Mouse (Mus musculus) c-Kit-positive CD71-positive TER-119-positive erythroid progenitor cells, embryonic 14.5 days (primary cell): ENCODE results near the gene Slc37a2.
"Not testable (repeated sequence)": the region's sequence is repeated elsewhere in the genome, so short reads cannot be mapped to it uniquely, and the experiment has no call there.

Source experiments
- DNase-seq: peaks from one replicate; pipeline ENCODE4 v3.0.0-alpha.2; 2013; ENCODE audit warnings: low spot score

Slc37a2 gene

DNA sequence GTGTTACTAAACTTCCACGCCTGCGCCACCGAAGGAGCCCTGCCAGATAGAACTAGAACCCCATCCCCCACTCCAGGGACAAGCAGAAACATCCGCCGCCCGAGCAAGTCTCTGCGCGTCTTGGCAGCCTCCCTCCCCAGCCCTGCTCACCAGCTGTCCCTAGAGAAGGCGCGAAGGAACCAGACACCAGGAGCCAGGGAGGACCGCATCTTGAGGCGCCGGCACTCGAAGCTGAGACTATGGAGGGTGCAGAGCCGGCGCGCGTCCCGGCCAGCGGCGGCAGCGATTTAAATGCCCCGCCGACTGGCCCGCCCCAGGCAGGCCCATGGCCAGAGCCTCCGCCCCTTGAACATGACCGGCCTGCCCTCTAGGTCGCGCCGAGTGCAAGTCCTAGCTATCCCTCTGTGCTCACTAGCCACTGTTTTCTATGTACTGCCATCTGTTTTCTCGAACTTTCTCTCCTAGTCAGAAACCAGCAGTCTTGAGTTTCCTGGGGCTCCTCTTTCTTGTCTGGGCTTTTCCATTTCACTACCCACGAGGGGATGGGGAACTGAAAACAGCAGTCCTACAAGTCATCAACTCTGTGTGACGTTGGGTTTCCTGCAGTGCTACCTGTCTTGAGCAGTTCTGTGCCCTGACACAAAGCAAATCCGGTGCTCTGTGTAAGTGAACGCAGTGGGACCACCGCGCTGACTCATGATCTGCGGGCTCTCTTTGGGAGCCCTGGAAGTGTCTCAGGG is at the start of gene Slc37a2:
Gene Slc37a2 (minus strand): TSS at position 590 of the 740 bp plus-strand sequence.
- no peak for DNase-seq

DNA sequence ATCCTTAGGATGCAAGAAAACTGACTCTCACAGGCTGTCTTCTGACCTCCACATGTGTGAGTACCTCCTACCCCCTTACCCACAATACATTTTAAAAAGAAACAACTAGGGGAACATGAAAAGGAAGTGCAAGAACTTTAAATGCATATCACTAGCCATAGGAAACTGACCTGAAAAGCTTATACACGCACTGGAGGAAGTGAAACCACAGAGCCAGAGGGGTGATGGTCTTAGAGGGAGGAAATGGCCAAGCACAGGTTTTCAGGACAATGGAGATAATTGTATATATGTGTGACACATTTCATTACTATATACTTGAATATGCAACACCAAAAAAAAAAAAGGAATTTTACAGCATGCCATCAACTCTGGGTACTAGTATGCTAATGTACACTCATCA is 46.2 kb upstream of the Slc37a2 start:
- DNase-seq: no peak

DNA sequence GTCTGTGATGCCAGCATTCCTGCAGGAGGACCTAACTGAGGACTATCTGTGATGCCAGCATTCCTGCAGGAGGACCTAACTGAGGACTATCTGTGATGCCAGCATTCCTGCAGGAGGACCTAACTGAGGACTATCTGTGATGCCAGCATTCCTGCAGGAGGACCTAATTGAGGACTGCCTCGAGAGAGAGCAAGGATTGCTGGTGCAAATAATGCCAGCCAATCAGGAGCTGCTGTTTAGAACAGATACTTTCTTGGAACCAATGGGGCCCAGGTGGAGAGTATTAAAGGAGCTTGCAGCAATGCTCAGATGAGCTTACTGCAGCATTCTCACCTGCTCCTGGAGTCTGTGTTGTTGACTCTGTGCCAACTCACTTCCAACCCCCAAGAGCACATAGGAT is 45.0 kb upstream of the Slc37a2 start:
- not testable (repeated sequence) for DNase-seq

DNA sequence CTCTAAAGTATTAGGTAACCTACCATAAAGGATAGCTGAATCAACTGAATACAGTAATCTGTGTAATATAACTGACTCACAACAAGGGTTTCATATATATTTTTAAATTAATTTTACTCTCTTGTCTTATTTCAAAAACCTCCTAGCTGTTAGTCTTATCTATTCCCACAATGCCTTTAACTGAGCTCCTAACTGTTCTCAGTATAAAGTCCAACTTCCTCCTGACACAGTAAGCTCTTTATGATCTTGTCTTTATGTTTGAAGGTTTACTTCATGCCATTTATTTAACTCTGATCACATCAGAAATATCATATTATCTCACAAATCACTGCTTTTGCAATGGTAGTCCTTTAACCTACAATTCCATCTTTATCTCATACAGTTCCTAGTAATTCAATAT is 40.0 kb upstream of the Slc37a2 start:
- no peak for DNase-seq

DNA sequence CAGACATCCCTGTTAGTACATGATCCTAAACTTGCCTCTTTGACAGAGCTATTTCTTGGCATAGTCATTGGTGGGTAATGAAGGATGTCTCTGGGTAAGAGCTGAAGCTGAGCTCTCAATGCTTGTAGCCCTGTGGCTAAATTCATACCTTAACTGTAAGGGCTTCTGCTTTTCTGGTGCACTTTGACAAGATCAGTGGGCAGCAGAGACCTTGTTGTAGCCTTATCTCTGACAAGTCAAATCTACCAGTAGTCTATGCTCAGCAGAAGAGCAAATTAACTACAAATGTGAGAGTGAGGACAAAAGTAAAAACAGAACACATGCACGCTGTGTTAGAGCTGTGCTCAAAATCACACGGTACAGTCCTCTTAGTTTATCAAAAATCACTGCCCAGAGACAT is 11.1 kb upstream of the Slc37a2 start:
- no peak for DNase-seq

DNA sequence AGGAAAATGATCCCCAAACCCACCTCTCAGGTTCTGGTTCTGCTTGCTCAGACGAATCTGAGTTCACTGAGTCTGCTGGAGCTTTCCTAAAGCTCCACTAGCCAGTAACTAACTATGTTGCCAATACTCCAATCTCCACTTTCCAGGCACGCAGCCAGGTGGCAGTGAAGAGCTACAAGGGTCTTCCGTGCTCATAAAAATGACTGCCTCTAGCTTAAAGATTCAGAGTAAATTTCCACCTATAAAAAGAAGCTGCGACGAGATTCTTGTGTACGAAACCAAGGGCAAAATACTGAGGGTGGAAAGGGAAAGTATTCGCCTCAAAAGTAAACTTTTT is 319 bp upstream of the Slc37a2 start:
- DNase-seq: no peak

DNA sequence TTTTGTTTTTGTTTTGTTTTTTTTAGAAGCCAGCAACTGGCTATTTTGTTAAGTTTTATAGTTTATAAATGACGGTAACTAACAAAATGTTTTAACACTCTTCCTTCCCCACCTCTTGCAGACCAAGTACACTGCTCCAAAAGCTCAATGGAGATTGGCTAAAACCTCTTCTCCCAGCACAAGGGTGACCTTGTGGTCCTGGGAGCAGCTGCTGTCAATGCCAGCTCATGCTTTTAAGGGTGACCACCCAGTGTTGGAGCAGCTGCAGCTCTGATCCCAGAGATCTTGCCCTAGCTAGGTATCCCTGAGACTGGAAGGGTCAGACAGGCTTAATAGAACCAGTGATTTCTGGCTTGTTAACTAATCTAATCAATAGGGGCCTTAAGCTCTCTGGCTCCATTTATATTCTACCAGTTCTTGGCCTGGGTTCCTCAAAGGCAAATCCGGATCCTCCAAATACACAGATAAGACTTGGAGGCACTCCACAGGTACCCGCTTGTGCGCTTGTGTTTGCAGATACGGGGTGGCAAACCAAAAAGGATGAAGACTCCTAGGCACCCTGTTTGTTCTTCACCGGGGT is 917 bp downstream of the Slc37a2 start:
- no peak for DNase-seq

DNA sequence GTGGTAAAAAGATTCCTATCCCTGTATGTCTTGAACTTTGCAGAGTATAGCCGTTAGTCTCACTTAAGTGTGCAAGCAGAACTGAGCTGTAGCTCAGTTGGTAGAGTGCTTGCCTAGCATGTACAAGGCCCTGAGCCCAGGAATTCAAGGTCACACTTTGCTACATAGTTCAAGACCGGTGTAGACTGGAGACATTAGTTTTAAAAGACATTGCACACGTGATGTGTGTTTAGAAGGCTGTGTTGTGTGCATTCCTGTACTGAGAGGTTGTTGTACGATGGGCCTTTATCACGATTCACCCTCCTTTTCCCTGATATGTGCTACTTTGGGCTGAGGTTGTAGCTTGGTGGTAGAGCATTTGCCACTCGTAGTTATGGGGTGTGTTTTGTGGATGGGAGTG is 4.9 kb downstream of the Slc37a2 start:
- no peak for DNase-seq

DNA sequence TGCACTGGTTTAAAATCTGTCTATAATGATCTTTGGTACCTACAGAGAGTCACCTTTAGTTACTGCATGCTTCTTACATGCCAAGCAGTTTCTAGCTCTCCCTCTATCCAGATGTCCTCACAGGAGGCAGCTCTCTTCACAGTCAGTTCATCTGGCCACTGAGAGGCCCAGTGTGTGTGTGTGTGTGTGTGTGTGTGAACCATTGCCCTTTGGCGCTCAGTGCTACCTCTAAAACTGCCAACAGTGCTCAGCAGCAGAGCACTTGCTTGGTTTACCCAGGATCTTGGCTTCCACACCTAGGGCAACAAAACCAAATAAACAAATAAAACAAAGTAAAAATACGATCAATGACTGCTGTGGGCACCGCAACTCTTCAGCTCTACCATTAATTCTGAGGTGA is 5.6 kb downstream of the Slc37a2 start:
- DNase-seq: no peak

DNA sequence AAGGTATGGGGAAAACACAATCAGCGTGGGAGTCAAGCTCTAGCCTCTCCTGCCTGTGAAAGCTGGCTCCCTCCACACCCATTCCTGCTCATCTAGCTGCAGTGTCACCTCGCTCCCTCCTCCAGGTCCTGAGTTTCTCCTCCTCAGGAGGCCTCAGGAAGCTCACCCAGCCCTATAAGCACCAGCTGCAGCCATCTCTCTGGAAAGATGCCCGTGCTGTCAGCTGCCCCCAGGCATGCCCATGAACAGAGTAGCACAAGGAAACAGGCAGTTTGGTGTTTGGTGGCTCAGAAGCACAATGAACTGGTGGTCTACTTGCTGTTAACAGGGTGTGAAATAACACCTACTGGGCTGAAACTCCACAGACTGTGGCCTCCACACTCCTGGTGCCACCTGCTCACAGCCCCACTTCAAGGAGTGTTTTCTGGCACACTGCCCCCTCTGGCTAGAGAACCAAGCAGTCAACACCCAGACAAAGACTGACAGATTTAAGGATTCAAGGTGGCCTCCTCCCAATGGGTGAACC is 7.1 kb downstream of the Slc37a2 start:
- no peak for DNase-seq

DNA sequence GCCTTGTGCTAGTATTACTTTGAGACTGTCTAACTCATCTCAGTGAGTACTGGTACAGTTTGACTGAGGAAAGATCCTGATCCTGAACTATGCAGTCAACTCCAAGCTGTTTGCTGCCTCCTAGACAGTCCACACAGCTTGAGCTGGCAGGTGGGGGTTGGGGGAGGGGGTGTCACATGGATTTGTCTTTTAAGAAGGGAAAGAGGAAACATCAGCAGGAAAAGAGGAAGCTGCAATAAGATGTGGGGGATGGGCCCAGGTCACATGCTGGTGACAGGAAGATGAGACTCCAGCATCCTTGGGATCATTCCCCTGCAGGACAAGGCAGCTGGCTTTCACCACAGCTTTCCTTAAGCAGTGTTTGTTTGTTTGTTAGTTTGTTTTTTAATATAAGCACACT is 8.1 kb downstream of the Slc37a2 start:
- DNase-seq: no peak

DNA sequence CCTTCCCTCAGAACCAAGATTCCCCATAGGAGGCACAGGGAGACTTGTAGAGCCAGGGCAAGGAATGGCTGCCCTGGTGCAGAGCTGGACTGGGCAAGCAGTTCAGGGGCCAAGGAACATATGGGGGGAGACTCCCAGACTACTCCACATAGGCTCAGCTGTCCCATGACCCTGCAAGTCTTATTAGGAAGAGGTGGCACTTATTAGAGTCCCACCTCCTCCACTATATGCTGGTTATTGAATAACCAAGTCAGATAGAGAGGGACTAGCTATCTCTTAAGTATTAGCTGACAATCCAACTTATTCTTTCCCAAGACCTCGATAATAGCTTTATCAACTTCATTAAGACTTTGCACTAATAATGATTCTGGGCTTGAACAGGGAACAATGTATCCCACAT is 9.7 kb downstream of the Slc37a2 start:
- DNase-seq: no peak

DNA sequence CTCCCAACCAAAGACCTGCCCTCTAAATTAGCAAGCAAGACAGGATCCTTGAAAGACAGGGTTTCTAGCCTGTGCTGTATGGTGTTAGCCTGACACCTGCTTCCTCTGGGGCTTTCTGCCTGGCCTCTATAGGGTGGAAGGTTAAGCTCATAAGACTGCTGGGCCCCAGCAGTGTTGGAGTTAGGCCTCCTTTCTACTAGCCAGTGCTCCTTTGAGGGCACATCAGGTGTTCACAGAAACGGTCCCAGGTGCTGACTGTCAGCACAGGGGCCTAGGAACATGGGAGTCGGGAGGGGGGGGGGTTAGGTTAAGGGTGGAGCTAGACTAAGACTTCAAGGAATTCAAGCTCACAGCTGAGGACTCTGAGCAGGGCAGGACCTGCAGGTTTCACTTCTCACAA is 10.1 kb downstream of the Slc37a2 start:
- DNase-seq: no peak

DNA sequence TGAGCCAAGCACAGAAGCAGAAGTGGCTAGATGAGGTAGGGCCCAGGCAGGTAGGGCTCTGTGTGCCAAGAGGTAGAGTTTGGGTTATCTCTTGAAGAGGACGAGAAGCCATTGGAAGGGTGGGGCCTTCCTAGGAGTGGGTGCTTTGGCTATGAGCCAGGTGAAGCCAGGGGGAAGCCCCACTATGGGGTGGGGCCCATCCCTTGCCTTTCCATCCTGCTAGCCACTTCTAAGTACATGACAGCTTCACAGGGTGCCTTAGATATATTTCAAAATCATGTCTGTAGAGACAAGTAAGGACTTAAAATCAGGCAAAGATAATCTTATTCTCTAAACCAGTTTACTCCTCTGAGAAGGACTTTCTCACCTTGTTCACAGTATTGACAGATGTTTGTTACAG is 10.9 kb downstream of the Slc37a2 start:
- no peak for DNase-seq

DNA sequence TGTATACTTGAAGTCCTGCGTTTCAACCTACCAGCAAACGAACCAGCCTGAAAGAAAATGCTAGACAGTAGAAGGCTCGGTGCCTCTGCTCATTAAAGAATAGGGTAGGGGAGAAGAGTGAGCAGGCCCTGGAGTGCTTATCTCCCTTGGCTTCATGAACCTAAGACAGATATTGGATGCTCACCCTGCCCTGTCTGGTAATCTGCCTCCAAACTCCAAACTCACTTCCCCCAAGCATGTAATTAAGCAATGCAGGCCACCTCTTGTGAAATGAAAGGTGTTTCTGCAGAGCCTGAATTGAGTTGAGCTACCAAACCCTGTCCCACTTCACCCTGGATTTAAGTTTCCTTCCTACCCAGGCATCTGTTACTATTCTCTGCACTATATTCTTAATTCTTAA is 12.8 kb downstream of the Slc37a2 start:
- no peak for DNase-seq

DNA sequence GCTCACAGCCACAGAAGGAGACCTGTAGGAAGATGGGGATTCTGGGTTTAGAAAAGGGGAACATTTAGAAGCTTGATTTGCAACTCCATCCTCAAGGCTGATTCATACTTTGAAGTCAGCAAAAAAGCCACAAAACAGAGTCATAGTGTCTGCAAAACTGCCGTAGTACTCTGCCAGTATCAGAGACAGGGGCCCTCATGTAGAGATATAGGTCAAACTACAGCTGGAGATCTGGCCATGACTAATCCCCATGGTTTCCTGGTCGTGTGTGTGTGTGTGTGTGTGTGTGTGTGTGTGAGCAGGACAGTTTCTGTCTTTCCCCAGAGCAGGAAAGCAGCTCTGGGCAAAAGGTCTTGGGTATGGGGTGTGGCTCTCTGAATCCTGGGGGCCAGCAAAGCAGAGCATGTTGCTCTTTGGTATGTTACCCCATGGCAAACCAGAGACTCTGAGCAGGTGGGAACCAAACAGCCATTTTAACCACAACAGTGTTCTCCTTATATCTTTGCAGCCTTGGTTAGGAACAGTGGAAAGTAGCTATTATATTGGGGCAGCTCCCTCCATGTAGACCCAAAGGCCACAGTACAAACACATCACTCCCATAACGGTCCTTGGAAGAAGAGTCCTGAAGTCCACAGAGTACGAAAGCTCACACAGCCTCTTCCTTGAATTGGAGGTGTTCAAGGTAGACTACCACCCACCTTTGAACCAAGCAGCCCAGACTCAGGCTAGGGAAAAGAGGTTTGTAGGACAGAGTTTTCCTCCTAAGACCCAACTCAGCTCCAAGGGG is 19.4 kb downstream of the Slc37a2 start:
- no peak for DNase-seq

DNA sequence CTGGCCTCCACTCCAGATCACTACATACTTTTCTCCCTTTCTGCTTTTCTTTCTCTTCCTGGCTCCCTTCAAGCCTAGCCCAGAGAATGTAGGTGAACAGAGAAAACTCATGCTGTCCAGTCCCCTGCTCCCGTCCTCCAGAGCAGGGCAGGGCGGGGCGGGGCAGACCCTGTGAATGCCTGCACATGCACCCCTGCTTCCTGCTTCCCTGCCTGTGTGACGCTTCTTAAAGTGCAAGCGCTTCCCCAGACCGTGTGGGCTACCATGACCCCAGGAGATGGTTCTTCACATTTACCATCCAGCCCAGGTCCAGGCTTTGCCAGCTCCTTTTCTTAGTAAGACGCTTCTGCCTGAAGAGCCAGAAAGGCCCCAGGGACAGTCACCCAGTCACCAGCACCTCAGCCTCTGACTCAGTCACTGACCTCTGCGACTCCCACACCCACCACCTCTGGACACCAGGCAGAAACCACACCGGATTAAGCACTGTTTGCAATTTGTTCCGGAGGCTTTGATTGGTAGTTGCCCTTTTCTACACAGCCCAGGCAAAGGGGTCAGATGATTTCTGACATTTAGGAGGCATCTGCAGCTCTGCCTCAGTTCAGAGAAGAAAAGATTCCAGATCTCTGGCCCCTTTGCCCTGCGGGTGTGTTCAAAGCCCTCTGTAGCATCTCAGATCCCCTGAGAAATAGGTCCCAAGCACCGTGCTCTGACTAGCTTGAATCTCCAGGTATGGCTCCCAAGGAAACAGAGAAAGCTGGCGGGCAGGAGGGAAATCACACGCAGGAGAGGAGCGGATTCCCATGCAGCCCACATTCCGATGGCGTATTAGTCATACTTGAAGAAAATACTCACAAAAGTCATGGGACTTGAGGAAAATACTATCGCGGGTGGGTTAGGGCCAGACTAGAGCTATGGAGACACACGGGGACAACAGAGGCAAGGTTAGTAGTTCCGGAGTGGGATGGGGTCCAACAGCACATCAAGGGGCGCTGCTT is 23.0 kb downstream of the Slc37a2 start:
- DNase-seq: no peak

DNA sequence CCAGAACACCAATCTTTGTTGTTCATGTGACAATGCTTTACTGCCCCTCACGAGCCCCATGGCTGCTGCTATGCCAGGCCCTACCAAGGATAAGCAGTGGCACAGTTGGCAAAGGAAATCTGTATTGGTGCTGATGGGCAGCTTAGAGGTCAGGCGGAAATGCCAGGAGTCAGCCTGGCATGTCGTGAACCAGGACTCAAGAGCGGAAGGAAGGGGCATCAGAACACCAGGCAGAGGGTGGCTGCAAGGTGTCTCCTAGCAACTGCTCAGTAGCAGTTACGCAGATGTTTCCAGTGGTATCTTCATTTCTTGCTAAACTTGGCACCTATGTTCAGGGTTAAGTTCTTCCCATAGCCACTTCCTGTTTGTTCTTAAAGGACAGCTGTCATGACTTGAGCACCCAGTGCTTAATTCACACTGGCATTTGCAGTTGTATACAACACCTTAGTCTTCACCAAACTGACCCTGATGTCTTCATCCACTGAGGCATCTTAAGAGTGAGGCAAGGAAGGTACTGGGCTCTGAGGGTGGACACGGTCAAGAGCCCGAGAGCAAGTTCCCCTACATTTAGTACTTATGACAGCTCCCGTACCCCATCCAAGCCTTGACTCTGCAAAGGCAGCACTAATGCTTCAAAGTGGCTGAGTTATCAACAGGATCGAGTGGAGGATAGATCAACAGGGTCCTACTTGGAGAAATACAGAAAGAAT is 24.9 kb downstream of the Slc37a2 start:
- DNase-seq: no peak

DNA sequence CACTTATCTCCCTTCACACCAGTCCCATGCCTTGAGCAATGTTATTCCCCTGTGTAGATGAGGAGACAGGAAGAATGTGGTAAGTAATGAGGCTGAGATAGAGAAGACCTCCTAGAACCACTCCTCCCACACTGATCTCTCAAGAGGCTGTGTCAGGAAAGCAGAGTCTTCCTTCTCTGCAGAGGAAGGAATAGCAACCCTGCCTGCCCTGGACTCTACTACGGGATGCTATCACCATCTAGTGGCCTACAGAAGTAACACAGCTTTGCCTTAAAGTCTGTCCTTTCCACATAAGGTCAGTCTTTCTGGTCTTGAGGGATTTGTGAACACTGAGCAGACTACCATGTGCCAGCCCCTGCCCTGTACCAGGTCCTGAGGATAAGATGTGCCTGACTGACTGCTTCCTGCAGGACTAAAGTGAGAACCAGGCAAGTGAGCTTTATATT is 25.6 kb downstream of the Slc37a2 start:
- peak; percentile 15 for DNase-seq

DNA sequence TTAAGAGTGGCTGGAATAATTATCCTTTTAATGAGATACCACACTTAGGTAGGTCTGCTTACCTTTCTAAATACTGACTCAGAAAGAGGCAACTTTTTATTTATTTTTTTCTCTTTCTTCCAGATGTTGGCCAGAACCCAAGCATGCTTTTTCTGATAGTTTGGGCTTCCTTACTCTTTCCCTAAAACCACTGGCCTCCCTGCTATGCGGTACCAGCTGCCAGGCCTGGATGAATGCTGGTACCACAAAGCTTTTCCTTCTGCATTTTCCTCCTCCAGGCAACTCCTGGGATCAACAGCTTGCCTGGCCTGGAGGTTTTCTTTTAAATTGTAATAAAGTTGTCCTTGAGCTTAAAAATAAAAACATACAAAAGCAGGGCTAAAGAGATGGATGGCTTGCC is 30.0 kb downstream of the Slc37a2 start:
- no peak for DNase-seq

DNA sequence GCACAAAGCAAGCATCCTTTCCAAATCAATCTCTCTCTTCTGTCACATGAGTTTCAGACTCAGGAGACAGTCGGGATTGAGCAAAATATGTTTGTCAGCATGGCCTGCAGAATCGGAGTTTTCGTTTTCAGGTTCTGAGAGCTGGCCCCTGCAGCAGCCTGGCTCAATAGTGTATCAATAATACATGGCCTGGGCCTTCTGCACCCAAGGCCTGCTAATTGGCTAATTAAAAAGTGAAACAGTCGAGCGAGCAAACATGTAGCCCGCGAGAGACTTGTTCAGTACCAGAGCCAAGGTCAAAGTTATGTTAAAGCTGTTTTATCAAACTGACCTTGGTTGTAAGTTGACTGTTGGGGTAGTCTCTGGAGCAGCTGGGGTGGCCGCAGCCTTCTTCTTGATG is 34.8 kb downstream of the Slc37a2 start:
- DNase-seq: no peak
